Mouse (Mus musculus) gonadal fat pad, adult 2 months (tissue): Measurements from ENCODE around the gene Efcab5. TPM values are rescaled to one million over a fixed set of nuclear protein-coding genes. Genes with fewer than 3 reads are reported as not detected.
"Not testable (repeated sequence)": the region's sequence is repeated elsewhere in the genome, so short reads cannot be mapped to it uniquely, and the experiment has no call there.

Experiments
- DNase-seq: peaks from one replicate; pipeline ENCODE4 v3.0.0-alpha.2; 2012; ENCODE audit warnings: low read depth
- polyA plus RNA-seq: library from polyadenylated mRNA; depleted of rRNA; stranded (reverse); fragments of >200 nt; gene quantifications from 2 replicates; pipeline ENCODE4 v1.2.3, GENCODE M21; 2012; rRNA removed

The Efcab5 gene
- polyA plus RNA-seq, 1 experiment: 1.0 TPM

DNA sequence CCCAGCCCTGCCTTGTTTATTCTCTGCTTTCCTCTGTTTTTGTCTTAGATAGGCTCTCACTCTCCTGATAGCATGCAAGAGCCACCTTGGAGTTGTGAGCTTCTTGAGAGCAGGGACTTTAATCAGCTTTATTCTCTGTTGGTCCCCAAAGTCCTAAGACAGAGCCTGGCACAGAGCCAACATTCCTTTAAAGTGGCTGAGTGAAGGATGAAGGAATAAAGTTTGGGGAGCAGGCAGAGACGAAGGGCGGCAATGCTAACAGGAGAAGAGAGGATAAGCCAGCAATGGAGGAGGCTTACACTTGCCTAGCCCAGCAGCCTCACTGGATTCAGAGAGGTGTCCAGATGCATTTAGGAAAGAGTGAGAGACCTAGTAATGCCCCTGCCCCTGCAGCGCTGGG, 92.2 kb downstream of the Efcab5 start:
- no peak for DNase-seq

DNA sequence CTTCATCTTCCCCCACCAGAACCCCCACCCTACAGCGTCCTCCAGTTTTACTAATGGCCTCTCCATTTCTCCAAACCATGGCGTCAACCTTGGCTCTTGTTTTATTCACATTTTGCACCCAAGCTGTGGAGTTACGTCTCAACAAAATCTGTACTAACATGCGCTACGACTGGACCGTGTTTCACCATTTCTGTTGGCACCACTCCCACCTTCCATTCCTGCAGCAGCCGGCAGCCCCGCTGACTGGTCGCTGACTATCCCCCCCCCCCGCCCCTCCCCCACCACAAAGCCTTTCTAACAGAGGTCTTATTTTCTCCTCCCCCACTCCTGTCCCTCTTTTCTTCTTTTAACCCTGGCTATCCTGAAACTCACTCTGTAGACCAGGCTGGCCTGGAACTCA, 93.6 kb downstream of the Efcab5 start:
- no peak for DNase-seq

DNA sequence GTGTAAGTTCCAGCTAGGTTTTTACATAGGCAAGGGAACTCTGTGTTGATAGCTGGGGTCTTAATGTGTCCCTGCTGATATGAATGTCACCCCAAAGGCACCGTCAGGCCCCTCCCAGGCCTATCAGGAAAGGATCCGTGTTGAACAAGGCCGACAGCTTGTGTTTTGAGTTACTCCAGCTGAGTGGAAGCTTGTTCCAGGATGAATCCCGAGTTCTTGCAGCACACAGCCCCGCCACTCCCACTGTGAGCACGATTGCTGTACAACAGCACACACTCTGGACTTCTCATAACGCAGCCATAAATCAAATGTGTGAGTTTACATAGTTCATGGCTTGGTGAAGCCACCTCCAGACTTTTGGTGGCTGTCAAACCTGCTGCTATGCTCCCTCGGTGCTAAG, 94.6 kb downstream of the Efcab5 start:
- DNase-seq: no peak

DNA sequence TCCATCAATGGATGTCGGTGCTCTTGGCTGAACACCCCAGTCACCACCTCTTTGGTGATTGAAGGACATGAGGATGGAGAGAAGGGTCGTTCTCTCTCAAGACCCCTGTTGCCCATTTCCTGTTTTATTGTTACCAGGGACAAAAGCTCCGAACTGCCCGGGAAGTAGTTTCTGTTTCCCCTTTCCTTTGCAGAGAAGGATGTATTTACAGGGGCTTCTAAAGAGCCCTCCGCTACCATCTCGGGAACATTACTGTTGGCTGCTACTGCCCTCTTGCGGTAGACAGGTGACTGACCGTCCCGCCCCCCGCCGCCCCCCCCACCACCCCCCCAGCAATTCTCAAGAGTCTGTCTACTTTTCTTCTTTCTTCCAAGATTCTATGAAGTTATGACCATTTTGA, 95.6 kb downstream of the Efcab5 start:
- no peak for DNase-seq

DNA sequence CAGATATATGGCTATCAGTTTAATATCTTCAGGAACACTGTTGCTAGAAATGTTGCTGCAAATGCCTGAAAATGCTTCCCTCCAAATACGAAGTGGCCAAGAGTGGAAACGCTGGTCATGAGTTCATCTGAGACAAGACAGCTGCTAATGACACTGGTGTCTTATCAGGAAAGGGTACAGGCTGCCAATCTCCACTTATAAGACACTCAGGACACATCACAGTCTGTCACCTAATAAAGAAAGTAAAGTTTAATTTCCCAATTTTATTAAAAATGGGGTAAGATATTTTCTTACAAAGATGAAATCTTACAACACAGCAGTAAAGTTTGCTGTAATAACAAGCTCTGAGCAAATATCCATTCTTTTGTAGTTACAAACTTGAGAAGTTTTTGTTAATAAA, 99.6 kb downstream of the Efcab5 start:
- DNase-seq: no peak

DNA sequence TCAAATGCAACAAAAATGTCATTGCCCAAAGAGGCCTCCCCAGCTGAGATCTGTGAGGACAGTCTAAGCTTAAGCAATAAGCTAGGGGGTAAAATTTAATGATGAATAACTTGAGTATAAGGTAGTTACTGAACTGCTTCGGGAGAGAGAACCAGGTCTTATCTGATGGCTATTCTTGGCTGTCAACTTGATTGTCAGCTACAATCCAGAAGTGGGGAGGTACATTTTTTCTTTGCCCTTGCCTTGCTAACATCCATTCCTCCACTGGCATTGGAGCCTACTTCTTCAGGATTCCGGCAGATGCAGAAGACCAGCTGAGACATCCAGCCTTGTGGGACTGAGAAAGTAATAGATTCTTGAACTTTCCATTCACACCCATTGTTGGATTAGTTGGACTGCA, 101.8 kb downstream of the Efcab5 start:
- no peak for DNase-seq

DNA sequence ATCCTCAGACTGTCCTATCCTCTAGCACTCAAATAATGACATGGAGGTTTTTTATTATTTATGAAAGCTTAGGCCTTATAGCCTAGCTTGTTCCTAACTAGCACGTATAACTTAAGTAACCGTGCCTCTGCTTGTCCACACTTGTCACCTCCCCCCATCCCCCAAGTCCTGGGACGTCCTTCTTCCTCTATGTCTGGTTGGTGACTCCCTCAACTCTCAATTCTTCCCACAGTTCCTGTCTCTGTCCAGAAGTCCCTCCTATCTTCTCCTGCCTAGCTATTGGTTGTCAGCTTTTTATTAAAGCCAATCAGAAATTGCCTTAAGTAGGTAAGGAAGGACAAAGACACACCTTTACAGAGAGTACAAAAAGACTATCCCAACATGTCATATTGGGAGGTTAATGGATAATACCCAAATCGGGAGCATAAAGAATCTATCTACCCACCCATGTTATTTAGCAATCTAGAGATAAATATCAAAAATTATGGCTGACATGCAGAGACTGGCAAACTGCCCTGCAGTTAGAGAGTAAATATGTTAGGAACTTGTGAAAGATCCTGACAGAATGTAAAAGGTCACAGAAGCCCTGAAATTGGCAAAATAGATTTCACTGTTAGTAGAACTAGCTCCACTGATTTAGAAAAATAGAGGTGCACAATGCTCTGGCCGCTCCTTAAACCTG, 104.6 kb downstream of the Efcab5 start:
- peak; percentile 55 for DNase-seq

DNA sequence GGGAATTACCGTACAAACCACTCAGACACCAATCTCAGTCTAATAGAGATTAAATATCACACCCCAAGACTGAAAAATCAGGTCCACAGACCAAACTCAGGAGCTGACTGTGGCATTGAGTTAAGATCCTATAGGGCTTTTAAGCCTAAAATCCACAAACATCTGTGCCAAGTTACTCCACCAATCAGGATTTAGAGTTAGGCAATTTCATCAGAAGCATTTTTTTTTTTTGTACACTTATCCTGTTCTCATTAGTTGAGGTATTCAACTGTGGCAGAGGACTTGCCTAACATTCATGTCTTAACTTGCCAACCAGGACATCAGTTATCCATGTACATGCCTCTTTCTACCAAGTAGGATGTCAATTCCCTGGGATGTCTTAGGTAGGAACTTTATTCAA, 109.4 kb downstream of the Efcab5 start:
- DNase-seq: peak; percentile 89

DNA sequence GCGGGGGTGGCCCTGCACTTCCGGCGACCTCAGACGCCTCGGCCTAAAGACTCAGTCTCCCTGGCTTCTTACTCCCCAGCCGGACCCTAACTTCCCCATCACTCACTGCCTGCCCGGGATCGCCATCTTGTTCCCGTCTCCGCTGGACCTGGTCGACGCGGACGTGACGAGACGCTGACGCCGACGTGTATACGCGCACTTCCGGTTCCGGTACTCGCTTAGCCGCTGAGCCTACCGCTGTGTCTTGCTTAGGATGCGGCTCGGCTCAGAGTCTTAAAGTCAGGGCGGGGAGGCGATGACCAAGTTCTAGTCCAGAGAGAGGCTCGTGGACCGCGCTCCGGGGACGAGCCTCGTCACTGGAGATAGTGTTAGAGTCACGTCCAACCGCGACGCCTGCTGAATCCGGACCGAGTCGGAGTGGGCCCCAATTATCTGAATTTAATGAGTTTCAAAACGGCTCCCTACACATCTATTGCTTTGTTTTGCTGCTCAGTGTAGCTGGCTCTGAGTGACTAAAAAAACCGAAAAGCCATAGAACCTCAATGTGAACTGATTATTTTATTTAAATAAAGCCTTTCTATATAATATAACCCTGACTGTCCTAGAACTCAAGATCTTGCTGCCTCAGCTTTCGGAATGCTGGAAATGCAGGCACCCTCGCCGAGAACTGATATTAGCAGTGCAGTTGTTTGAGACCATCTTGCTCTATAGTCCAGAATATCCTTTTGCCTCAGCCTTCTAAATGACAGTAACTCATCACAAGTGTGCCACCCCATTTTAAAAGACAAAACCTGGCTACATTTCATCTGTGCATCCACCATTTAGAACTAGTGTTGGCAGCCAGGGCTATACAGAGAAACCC, 110.3 kb downstream of the Efcab5 start, which contains the start of gene Nsrp1:
TSS of gene Nsrp1 (minus strand) at position 163 of the 862 bp plus-strand sequence.
- DNase-seq: no peak

DNA sequence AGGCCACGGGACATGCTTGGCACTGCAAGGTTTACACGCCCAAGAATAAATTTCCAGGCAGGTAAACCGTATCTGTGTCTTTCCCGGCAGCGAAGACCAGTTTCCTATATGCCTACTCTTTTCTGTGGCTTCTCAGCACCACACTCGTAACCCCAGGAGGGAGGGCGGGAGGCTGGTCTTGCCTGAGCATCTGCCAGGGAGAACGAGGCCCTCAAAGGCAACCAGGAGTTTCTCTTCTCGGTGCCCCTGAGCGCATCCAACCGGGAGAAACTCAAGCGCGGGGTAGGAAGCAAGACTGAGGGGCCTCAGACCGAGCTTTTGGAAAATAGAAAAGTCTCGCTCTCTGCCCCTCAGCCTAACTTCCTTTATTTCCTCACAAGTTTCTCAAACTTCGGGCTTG, 111.0 kb downstream of the Efcab5 start:
- no peak for DNase-seq

DNA sequence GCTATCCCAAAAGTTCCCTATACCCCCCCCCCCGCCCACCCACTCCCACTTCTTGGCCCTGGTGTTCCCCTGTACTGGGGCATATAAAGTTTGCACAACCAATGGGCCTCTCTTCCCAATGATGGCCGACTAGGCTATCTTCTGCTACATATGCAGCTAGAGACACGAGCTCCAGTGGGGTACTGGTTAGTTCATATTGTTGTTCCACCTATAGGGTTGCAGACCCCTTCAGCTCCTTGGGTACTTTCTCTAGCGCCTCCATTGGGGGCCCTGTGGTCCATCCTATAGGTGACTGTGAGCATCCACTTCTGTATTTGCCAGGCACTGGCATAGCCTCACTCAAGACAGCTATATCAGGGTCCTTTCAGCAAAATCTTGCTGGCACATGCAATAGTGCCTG, 111.4 kb downstream of the Efcab5 start:
- DNase-seq: not testable (repeated sequence)

DNA sequence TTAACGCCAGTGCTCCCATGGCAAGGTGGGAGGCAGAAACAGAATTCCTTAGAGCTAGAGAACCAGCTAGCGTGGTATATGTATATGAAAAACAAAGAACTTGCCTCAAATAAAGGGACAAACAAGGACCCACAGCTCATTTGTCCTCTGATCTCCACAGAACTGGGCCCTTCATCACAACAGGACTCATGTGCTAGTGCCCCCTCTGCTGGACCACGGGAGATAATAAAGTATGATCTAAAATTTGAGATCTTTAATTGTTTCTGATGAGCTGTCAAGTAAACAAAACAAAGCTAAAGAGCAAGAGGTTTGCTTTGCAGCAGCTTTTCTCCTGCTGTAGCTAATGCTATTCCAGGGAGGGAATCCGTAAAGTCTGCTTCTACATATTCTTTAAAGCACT, 118.0 kb downstream of the Efcab5 start:
- no peak for DNase-seq

DNA sequence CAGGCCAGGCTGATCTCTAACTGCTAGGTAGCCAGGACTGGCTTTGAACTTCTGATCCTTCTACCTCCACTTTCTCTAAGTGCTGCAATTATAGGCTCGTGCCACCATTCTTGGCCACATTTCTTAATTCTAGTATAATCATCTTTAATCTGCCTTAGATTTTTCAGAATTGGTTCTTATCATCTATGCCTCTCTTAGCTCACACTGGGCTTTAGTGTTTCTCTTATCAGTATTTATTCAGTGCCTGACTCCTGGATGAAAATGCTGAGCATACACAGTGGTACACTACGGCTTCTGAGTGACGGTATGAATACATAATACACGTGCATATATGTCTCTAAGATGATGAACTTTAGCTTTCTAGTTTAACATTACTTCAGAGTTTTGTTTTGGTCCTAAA, 119.9 kb downstream of the Efcab5 start:
- DNase-seq: no peak

DNA sequence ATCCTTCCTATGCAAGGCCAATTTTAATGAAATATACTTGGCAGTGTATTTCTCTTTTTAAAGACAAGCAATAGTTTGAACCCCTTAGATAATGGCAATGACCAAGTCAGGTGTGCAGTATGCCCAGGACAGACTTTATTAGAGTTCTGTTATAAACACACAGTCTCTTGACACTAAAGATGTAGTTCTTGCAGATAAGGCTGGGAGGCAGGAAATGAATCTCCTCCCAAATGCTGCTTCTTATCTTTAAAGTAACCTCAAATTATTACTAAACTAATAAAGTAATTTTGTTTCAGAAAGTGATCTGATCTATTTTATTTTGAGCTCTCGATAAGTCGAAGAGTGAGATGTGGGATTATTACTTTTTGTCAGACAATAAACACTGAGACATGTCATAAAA, 125.4 kb downstream of the Efcab5 start:
- no peak for DNase-seq

DNA sequence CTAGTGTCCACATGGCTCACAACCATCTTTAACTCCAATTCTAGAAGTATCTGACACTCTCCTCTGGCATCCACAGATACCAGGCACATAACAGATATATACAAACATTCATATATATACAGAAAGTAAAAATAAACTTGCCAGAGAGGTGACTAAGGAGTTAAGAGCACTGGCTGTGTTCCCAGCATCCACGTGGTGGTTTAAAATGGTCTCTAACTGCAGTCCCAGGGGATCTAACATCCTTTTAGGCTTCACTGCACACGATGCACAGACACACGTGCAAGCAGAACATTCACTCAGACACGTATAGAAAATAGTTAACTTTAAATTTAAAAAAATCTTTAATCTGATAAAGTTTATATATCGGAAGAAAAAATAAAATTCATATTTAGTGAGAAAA, 126.8 kb downstream of the Efcab5 start:
- DNase-seq: no peak

DNA sequence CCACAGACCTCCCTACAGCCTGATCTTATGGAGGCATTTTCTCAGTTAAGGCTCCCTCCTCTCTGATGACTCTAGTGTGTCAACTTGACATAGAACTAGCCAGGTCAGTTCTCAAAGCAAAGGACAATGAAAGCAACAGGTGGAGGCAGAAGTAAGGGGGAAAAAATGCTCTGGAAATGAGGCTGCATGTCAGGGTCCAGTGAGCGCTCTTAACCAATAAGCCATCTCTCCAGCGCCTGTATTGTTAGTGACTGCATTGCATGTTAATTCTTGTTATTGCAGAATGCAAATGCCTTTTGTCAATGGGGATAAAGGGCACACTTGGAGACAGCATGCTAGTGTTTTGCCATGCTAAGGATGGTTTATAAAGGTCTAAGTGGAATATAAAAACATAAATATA, 146.0 kb downstream of the Efcab5 start:
- DNase-seq: no peak

DNA sequence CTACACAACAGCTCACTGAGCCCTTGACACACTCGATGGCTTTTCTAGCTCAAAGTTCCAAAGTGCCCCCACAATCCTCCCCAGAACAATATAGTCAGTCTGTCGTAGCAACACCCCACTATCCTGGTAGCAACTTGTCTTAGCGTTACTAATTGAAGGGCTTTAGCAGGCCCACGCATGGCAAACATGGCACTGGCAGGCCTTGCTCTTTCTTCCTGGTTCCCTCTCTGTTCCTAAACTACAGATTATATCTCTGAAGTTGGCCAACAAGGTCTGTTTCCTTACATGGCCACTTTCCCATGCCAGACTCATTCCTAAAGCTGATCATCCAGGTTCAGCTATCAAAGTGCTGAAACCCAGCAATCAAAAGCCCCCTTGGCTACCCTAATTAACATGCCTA, 146.9 kb downstream of the Efcab5 start:
- DNase-seq: peak; percentile 70

Other genes with a start within 250 kb of the Efcab5 start
- gene Slc6a4, start 190.4 kb downstream of the Efcab5 start, polyA plus RNA-seq: 1.4 and 1.8 TPM in 2 replicates
- gene Nsrp1, start 110.5 kb downstream of the Efcab5 start, polyA plus RNA-seq: 1.1 and 2.3 TPM in 2 replicates
- gene Ssh2, start 27.3 kb upstream of the Efcab5 start, polyA plus RNA-seq: 11.1 and 14.3 TPM in 2 replicates